Mouse (Mus musculus) forebrain, embryonic 14.5 days (tissue): ENCODE results near the gene 4930426L09Rik. TPM values are rescaled to one million over a fixed set of nuclear protein-coding genes. Genes with fewer than 3 reads are reported as not detected.

Experiments used
- ATAC-seq: fragments of 200-750 bp; cut with Nextera tagmentation; 2 replicates; pipeline ENCODE4 v1.8.0; 2017; ENCODE audit warnings: mild to moderate bottlenecking, moderate library complexity
- DNase-seq: peaks from one replicate; pipeline ENCODE4 v3.0.0-alpha.2; 2015; ENCODE audit warnings: low spot score
- H3K27ac ChIP-seq: fragments of 300-500 bp; sonication (generic); 2 replicates; pipeline ENCODE4 v1.5.1; 2014; ENCODE audit warnings: low read depth, mild to moderate bottlenecking, control low read depth, low read length, moderate library complexity
- H3K27me3 ChIP-seq: fragments of 300-500 bp; sonication (generic); replicated peaks from 2 replicates; pipeline ENCODE4 v1.6.1; 2014; ENCODE audit warnings: low read length, control low read depth, mixed read lengths; ENCODE audit not compliant: control insufficient read depth, insufficient read depth
- H3K36me3 ChIP-seq: fragments of 300-500 bp; sonication (generic); 2 replicates; pipeline ENCODE4 v1.6.1; 2014; ENCODE audit warnings: low read length, control low read depth; ENCODE audit not compliant: control insufficient read depth, insufficient read depth
- H3K4me1 ChIP-seq: fragments of 300-500 bp; sonication (generic); 2 replicates; pipeline ENCODE4 v1.6.1; 2014; ENCODE audit warnings: antibody characterized with exemption, low read length, control low read depth; ENCODE audit not compliant: control insufficient read depth, insufficient read depth
- H3K4me2 ChIP-seq: fragments of 300-500 bp; sonication (generic); 2 replicates; pipeline ENCODE4 v1.6.1; 2014; ENCODE audit warnings: mild to moderate bottlenecking, control low read depth, low read length
- H3K4me3 ChIP-seq: fragments of 300-500 bp; sonication (generic); 2 replicates; pipeline ENCODE4 v1.5.1; 2014; ENCODE audit warnings: low read depth, low read length, control low read depth
- H3K9ac ChIP-seq: fragments of 300-500 bp; sonication (generic); 2 replicates; pipeline ENCODE4 v1.6.1; 2014; ENCODE audit warnings: mild to moderate bottlenecking, low read length, control low read depth, moderate library complexity
- H3K9me3 ChIP-seq: fragments of 300-500 bp; sonication (generic); replicated peaks from 2 replicates; pipeline ENCODE4 v1.6.1; 2016; ENCODE audit warnings: low read length, control low read depth, mixed read lengths; ENCODE audit not compliant: control insufficient read depth
- WGBS: fragments of 180-500 bp; shearing (Covaris S2); extraction: QIAGEN DNeasy Blood & Tissue Kit; methylation state at CpG from one replicate; pipeline ENCODE4 v1.1.7; 2014; 5-methylcytosine and 5-hydroxymethylcytosine counted together
- polyA plus RNA-seq: library from polyadenylated mRNA; unstranded; fragments of >200 nt; fragmentation: Nextera tagmentation; extraction: Ambion mirVana; gene quantifications from 2 replicates; pipeline ENCODE4 v1.2.1, GENCODE M21; 2014

Gene 4930426L09Rik
- polyA plus RNA-seq, 1 experiment from 2014 or later = 0.58 TPM

DNA sequence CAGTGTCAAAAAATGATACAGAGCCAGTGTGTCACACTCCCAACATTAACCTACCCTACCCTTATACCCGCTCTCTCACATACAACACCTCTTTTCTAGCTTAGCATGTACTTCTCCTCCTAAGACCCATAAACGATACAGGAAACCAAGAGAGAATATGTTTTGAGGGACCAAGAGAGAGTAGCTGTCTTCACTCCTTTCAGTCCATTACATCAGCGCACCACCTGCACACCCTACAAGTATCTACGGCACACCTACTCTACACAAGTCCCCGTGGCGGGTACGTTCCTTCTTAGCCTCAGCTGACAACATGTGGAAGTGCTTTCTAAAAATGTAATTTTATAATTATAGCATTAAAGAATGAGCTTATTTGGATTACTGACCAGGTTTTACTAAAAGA lies 40.7 kb upstream of the 4930426L09Rik start:
- WGBS = 94% methylated on average over 7 of the region's 7 CpGs
- Histone ChIP-seq H3K27me3 (no peaks in the 10 kb centered on the region), H3K4me2 (no peak overlapping the region), H3K9ac (no peak overlapping the region), H3K36me3 (no peaks in the 10 kb centered on the region), H3K4me1 (no peaks in the 10 kb centered on the region), H3K9me3 (no peaks in the 10 kb centered on the region), H3K27ac (no peak overlapping the region), H3K4me3 (no peak overlapping the region)
- DNase-seq (no peak), ATAC-seq (no peak)

DNA sequence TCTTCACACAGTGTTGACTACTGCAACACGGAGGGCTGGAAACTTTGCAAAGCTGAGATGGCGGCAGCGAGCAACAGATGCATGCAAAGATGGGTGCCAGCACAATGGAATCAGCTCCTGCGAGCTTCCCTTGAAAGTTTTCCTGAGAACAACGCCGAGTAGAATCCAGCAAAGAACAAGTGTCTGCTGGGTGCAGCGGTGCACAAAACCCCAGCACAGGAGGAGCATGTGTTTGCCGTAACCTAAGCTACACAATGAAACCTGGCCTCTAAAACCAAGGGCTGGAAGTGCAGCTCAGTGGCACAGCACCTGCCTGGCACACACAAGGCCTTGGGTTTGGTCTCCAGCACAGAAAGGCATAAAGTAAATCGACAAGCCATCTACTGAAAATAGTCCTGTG lies 40.1 kb upstream of the 4930426L09Rik start:
- 84% methylated on average over 9 of the region's 9 CpGs for WGBS
- H3K4me3 ChIP-seq = no peak overlapping the region
- no peak overlapping the region for H3K9ac ChIP-seq
- H3K27ac ChIP-seq = no peak overlapping the region
- H3K4me1 ChIP-seq = no peaks in the 10 kb centered on the region
- H3K36me3 ChIP-seq = no peaks in the 10 kb centered on the region
- no peaks in the 10 kb centered on the region for H3K27me3 ChIP-seq
- no peak overlapping the region for H3K4me2 ChIP-seq
- ATAC-seq (no peak), DNase-seq (no peak)
- H3K9me3 ChIP-seq = no peaks in the 10 kb centered on the region

GRCm38 (mm10) chr2:18958501-18958900 lies 39.6 kb upstream of the 4930426L09Rik start:
- H3K36me3 ChIP-seq = no peaks in the 10 kb centered on the region
- 93% methylated on average over 5 of the region's 5 CpGs for WGBS
- no peak overlapping the region for H3K9ac ChIP-seq
- ATAC-seq (no peak), DNase-seq (no peak)
- H3K4me3 ChIP-seq = no peak overlapping the region
- H3K27ac ChIP-seq = no peak overlapping the region
- H3K27me3 ChIP-seq = no peaks in the 10 kb centered on the region
- H3K9me3 ChIP-seq = no peaks in the 10 kb centered on the region
- no peak overlapping the region for H3K4me2 ChIP-seq
- no peaks in the 10 kb centered on the region for H3K4me1 ChIP-seq

GRCm38 (mm10) chr2:18959008-18959407 lies 39.1 kb upstream of the 4930426L09Rik start:
- 95% methylated on average over 6 of the region's 6 CpGs for WGBS
- Histone ChIP-seq H3K9me3 (no peaks in the 10 kb centered on the region), H3K27me3 (no peaks in the 10 kb centered on the region), H3K9ac (no peak overlapping the region), H3K4me3 (no peak overlapping the region), H3K36me3 (no peaks in the 10 kb centered on the region), H3K4me1 (no peaks in the 10 kb centered on the region), H3K4me2 (no peak overlapping the region), H3K27ac (no peak overlapping the region)
- DNase-seq (no peak), ATAC-seq (no peak)

GRCm38 (mm10) chr2:18959558-18959957 lies 38.6 kb upstream of the 4930426L09Rik start:
- DNase-seq = no peak
- H3K4me1 ChIP-seq = no peaks in the 10 kb centered on the region
- WGBS = 95% methylated on average over 5 of the region's 5 CpGs
- H3K9ac ChIP-seq = no peak overlapping the region
- no peaks in the 10 kb centered on the region for H3K9me3 ChIP-seq
- H3K36me3 ChIP-seq = no peaks in the 10 kb centered on the region
- H3K27ac ChIP-seq = no peak overlapping the region
- no peak for ATAC-seq
- no peaks in the 10 kb centered on the region for H3K27me3 ChIP-seq
- no peak overlapping the region for H3K4me3 ChIP-seq
- no peak overlapping the region for H3K4me2 ChIP-seq

DNA sequence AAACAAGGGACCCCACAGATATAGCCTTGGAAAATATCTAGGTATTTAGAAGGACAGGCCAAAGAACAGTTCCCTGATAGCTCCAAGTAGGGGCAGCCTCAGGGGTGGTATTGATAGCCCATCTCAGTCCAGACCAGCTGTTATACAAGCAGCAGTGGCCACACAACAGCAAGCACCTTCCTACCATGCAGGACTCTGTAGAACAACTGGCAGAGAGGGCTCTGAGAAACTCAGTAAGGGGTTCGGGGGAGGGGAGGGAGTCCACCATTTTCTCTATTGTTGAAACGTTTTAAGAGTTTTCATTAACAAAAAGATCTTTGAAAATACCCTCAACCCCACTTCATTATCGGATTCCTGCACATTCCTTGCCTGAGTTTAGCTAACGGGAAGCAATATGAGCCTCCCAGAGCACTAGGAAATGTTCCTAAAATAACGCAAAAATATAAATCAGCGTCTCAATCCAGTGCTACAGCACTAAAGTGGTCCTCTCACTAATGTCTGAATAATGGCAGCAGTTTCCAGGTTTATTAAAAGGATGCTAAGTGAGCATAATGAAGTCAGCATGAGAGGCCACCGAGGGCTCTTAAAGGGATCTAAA lies 37.7 kb upstream of the 4930426L09Rik start:
- no peaks in the 10 kb centered on the region for H3K9me3 ChIP-seq
- H3K4me3 ChIP-seq = no peak overlapping the region
- no peaks in the 10 kb centered on the region for H3K36me3 ChIP-seq
- no peak overlapping the region for H3K9ac ChIP-seq
- H3K27ac ChIP-seq = no peak overlapping the region
- no peak for ATAC-seq
- H3K4me2 ChIP-seq = no peak overlapping the region
- WGBS = 28% methylated on average over 7 of the region's 7 CpGs
- H3K4me1 ChIP-seq = no peaks in the 10 kb centered on the region
- DNase-seq = no peak
- H3K27me3 ChIP-seq = no peaks in the 10 kb centered on the region

GRCm38 (mm10) chr2:18962502-18962901 lies 35.6 kb upstream of the 4930426L09Rik start:
- H3K4me1 ChIP-seq = no peaks in the 10 kb centered on the region
- no peaks in the 10 kb centered on the region for H3K9me3 ChIP-seq
- no peaks in the 10 kb centered on the region for H3K27me3 ChIP-seq
- no peak overlapping the region for H3K4me3 ChIP-seq
- H3K36me3 ChIP-seq = no peaks in the 10 kb centered on the region
- no peak overlapping the region for H3K4me2 ChIP-seq
- ATAC-seq (no peak), DNase-seq (no peak)
- no peak overlapping the region for H3K9ac ChIP-seq
- no peak overlapping the region for H3K27ac ChIP-seq
- 84% methylated on average over 3 of the region's 3 CpGs for WGBS

GRCm38 (mm10) chr2:18963286-18964040 lies 34.7 kb upstream of the 4930426L09Rik start:
- Histone ChIP-seq H3K9me3 (no peaks in the 10 kb centered on the region), H3K4me1 (no peaks in the 10 kb centered on the region), H3K27ac (no peak overlapping the region), H3K27me3 (no peaks in the 10 kb centered on the region), H3K4me2 (no peak overlapping the region), H3K9ac (no peak overlapping the region), H3K36me3 (no peaks in the 10 kb centered on the region), H3K4me3 (no peak overlapping the region)
- ATAC-seq (no peak), DNase-seq (no peak)
- 80% methylated on average over 13 of the region's 13 CpGs for WGBS

- Histone ChIP-seq H3K27me3 (no peaks in the 10 kb centered on the region), H3K4me1 (no peaks in the 10 kb centered on the region), H3K36me3 (no peaks in the 10 kb centered on the region), H3K9me3 (no peaks in the 10 kb centered on the region), H3K4me2 (no peak overlapping the region), H3K27ac (no peak overlapping the region), H3K4me3 (no peak overlapping the region), H3K9ac (no peak overlapping the region)
- ATAC-seq = no peak
- no peak for DNase-seq
- 78% methylated on average over 3 of the region's 3 CpGs for WGBS
Measured at GRCm38 (mm10) chr2:18965108-18965507, 33.0 kb upstream of the 4930426L09Rik start.
